Mouse (Mus musculus) lung, embryonic 14.5 days (tissue): ENCODE measurements around the gene Col4a1. TPM values are rescaled to one million over a fixed set of nuclear protein-coding genes. Genes with fewer than 3 reads are reported as not detected.

Experiments used
- ATAC-seq: fragments of 200-750 bp; cut with Nextera tagmentation; 2 replicates; pipeline ENCODE4 v1.8.0; 2017; ENCODE audit warnings: mild to moderate bottlenecking, moderate TSS enrichment, moderate library complexity; ENCODE audit not compliant: insufficient read depth
- DNase-seq: peaks from one replicate; pipeline ENCODE4 v3.0.0-alpha.2; 2015
- H3K27ac ChIP-seq: fragments of 300-500 bp; sonication (generic); 2 replicates; pipeline ENCODE4 v1.5.1; 2014; ENCODE audit warnings: low read depth, mild to moderate bottlenecking, moderate library complexity
- H3K27me3 ChIP-seq: fragments of 300-500 bp; sonication (generic); 2 replicates; pipeline ENCODE4 v1.6.1; 2014; ENCODE audit warnings: low read length, control low read depth; ENCODE audit not compliant: insufficient read depth
- H3K36me3 ChIP-seq: fragments of 300-500 bp; sonication (generic); 2 replicates; pipeline ENCODE4 v1.6.1; 2014; ENCODE audit warnings: control low read depth; ENCODE audit not compliant: insufficient read depth
- H3K4me1 ChIP-seq: fragments of 300-500 bp; sonication (generic); 2 replicates; pipeline ENCODE4 v1.6.1; 2014; ENCODE audit warnings: antibody characterized with exemption, control low read depth; ENCODE audit not compliant: insufficient read depth
- H3K4me2 ChIP-seq: fragments of 300-500 bp; sonication (generic); 2 replicates; pipeline ENCODE4 v1.6.1; 2014; ENCODE audit warnings: mild to moderate bottlenecking
- H3K4me3 ChIP-seq: fragments of 300-500 bp; sonication (generic); 2 replicates; pipeline ENCODE4 v1.5.1; 2014; ENCODE audit warnings: low read depth, low read length
- H3K9ac ChIP-seq: fragments of 300-500 bp; sonication (generic); 2 replicates; pipeline ENCODE4 v1.6.1; 2014
- H3K9me3 ChIP-seq: fragments of 300-500 bp; sonication (generic); 2 replicates; pipeline ENCODE4 v1.6.1; 2016; ENCODE audit warnings: low read depth, low read length, control low read depth
- CTCF ChIP-seq: IDR thresholded peaks from 2 replicates; pipeline ENCODE4 v1.5.1; 2016; ENCODE audit warnings: antibody characterized with exemption, low read depth
- WGBS: fragments of 180-500 bp; shearing (Covaris S2); extraction: QIAGEN DNeasy Blood & Tissue Kit; methylation state at CpG from one replicate; pipeline ENCODE4 v1.1.7; 2014; 5-methylcytosine and 5-hydroxymethylcytosine counted together
- polyA plus RNA-seq: library from polyadenylated mRNA; unstranded; fragments of >200 nt; fragmentation: Nextera tagmentation; extraction: Ambion mirVana; gene quantifications from 2 replicates; pipeline ENCODE4 v1.2.1, GENCODE M21; 2014

The Col4a1 gene
- polyA plus RNA-seq, 1 experiment from 2014 or later, result 389 TPM

GRCm38 (mm10) chr8:11273506-11274158 lies 39.0 kb downstream of the Col4a1 start:
- DNase-seq, result no peak
- WGBS, result 80% methylated on average over 15 of the region's 15 CpGs
- H3K27ac ChIP-seq, result no peak overlapping the region; the same call in 1 of the 2 replicates

GRCm38 (mm10) chr8:11272205-11272604 lies 40.4 kb downstream of the Col4a1 start:
- ATAC-seq, result no peak
- WGBS, result 48% methylated on average over 6 of the region's 6 CpGs
- peaks cover 21% of the 10 kb centered on the region for H3K4me1 ChIP-seq
- no peak overlapping the region for H3K4me2 ChIP-seq
- no peak for DNase-seq
- no peak overlapping the region for H3K9ac ChIP-seq
- H3K9me3 ChIP-seq, result no peaks in the 10 kb centered on the region
- H3K27me3 ChIP-seq, result no peaks in the 10 kb centered on the region
- no peak for TF ChIP-seq CTCF
- peaks cover 2% of the 10 kb centered on the region; the same call in 1 of the 2 replicates for H3K36me3 ChIP-seq
- H3K4me3 ChIP-seq, result no peak overlapping the region
- H3K27ac ChIP-seq, result no peak overlapping the region

More at GRCm38 (mm10) chr8:11273506-11274158, 39.0 kb downstream of the Col4a1 start:
- H3K4me1 ChIP-seq, result peaks cover 35% of the 10 kb centered on the region
- H3K9me3 ChIP-seq, result no peaks in the 10 kb centered on the region
- H3K4me3 ChIP-seq, result no peak overlapping the region
- TF ChIP-seq CTCF, result no peak
- H3K27me3 ChIP-seq, result no peaks in the 10 kb centered on the region
- H3K36me3 ChIP-seq, result peaks cover 2% of the 10 kb centered on the region; the same call in 1 of the 2 replicates
- no peak overlapping the region for H3K9ac ChIP-seq
- no peak overlapping the region for H3K4me2 ChIP-seq
- ATAC-seq, result no peak

DNA sequence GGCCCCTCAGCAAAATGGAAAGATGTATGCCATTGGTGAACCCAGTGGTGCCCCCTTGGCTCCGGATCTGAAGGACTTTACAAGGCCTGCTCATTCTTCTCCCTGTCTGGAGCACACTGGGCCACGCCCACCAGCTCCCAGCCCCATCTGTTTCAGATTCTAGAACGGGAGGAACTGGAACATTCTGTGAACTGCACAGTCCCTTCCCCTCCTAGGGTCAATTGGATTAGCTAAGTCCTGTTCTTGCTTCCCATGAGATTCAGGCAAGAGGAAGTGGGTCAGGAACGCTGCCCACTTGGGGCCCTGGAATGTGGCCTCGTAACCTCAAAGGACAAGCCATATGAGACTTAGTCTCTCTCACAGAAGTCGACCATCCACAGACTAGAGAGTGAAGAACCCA lies 41.8 kb downstream of the Col4a1 start:
- DNase-seq (no peak), ATAC-seq (no peak)
- Histone ChIP-seq H3K9ac (no peak overlapping the region), H3K4me3 (no peak overlapping the region), H3K27ac (no peak overlapping the region), H3K4me1 (peaks cover 19% of the 10 kb centered on the region), H3K27me3 (no peaks in the 10 kb centered on the region), H3K9me3 (no peaks in the 10 kb centered on the region), H3K4me2 (no peak overlapping the region), H3K36me3 (peaks cover 2% of the 10 kb centered on the region; the same call in 1 of the 2 replicates)
- TF ChIP-seq CTCF, result no peak
- WGBS, result 60% methylated on average over 6 of the region's 6 CpGs

DNA sequence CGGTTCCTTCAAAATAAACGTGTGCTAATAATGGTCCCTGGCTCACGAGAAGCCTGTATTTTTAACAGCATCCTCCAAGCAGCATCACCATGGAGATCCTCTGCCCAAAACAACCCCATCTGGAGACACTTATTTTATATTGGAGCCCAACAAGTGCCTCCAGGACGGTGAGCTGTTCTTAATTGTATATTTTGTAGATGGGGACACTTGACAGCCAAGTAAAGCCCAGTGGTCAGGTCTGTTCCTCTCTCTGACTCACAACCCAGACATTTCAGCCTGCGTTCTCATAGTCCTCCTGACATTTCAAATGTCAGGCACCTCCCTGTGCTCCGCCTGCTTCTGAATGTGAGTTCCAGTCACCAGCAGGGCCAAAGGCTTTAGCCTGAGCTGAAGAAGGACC lies 43.9 kb downstream of the Col4a1 start:
- H3K9ac ChIP-seq, result no peak overlapping the region
- H3K27me3 ChIP-seq, result no peaks in the 10 kb centered on the region
- no peak for DNase-seq
- peaks cover 12% of the 10 kb centered on the region; the same call in 1 of the 2 replicates for H3K36me3 ChIP-seq
- WGBS, result 69% methylated on average over 6 of the region's 6 CpGs
- ATAC-seq, result no peak
- TF ChIP-seq CTCF, result no peak
- no peak overlapping the region for H3K4me2 ChIP-seq
- H3K9me3 ChIP-seq, result no peaks in the 10 kb centered on the region
- H3K4me1 ChIP-seq, result peaks cover 10% of the 10 kb centered on the region
- H3K4me3 ChIP-seq, result no peak overlapping the region
- no peak overlapping the region for H3K27ac ChIP-seq

DNA sequence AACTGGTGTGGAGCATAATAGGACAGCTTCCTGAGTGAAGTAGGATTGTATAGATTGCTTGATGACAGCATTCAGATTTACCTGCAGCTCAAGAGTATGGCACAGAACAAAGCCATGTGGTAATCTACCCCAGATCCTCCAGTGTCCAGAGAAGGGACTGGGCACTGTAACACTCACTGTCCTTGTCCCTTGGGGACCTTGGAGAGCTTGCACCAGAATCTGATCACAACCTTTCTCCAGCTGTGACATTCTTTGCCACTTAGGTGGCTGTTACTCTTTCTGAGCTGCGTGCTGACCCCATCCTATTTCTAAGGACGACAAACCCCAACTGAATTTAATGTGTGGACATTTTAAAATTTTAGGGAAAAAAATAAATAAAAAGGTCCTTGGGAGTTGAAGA lies 46.2 kb downstream of the Col4a1 start:
- DNase-seq (no peak), ATAC-seq (no peak)
- Histone ChIP-seq H3K4me2 (no peak overlapping the region), H3K9ac (no peak overlapping the region), H3K36me3 (peaks cover 10% of the 10 kb centered on the region; the same call in 1 of the 2 replicates), H3K27ac (no peak overlapping the region), H3K4me3 (no peak overlapping the region), H3K9me3 (no peaks in the 10 kb centered on the region), H3K4me1 (peaks cover 13% of the 10 kb centered on the region), H3K27me3 (no peaks in the 10 kb centered on the region)
- TF ChIP-seq CTCF, result no peak
- 68% methylated on average over 2 of the region's 2 CpGs for WGBS

DNA sequence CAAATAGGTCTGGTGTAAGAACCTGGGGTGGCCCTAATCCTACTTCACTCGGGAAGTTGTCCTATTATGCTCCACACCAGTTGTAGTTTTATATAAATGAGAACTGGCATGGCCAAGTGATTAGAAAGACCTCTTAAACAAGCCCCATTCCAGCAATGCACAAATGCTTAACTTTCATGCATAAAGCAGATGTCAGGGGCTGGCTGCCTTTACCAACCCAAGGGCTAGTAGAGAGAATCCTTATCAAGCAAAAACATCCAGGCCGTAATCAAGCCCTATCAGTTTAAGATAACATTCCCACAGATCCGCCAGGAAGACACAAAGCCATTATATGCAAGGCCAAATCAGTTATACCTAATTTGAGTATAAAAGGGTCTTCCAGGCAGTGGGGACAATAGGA lies 46.7 kb downstream of the Col4a1 start:
- TF ChIP-seq CTCF, result no peak
- Histone ChIP-seq H3K27me3 (no peaks in the 10 kb centered on the region), H3K9me3 (no peaks in the 10 kb centered on the region), H3K4me2 (no peak overlapping the region), H3K36me3 (peaks cover 10% of the 10 kb centered on the region; the same call in 1 of the 2 replicates), H3K9ac (no peak overlapping the region), H3K27ac (no peak overlapping the region), H3K4me1 (peaks cover 16% of the 10 kb centered on the region), H3K4me3 (no peak overlapping the region)
- WGBS, result 68% methylated on average over 3 of the region's 3 CpGs
- no peak for ATAC-seq
- no peak for DNase-seq

DNA sequence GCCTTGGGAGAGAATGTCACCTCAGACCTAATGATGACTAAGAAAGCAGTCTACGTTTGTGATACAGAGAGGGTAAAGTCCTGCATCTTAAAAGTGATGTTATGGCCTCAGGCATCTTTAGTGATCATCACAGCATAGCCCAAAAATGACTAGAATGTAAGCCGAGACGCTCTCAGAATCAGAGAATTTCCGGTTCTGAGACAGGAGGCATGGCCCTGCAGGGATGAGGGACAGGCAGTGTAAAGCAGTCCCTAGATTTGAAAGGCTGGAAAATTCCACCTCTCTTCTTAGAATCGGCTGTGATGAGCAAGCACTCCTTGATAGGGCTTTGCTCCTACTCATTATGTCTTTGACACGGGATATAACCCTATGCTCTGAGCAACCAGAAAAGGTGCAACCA lies 48.8 kb downstream of the Col4a1 start:
- H3K36me3 ChIP-seq, result peaks cover 10% of the 10 kb centered on the region; the same call in 1 of the 2 replicates
- no peak overlapping the region for H3K27ac ChIP-seq
- no peaks in the 10 kb centered on the region for H3K27me3 ChIP-seq
- no peaks in the 10 kb centered on the region for H3K9me3 ChIP-seq
- ATAC-seq, result no peak
- DNase-seq, result no peak
- no peak overlapping the region for H3K4me2 ChIP-seq
- peaks cover 31% of the 10 kb centered on the region for H3K4me1 ChIP-seq
- WGBS, result 79% methylated on average over 6 of the region's 6 CpGs
- TF ChIP-seq CTCF, result no peak
- no peak overlapping the region for H3K9ac ChIP-seq
- no peak overlapping the region for H3K4me3 ChIP-seq
